Mouse (Mus musculus) MEL (cell line): ENCODE measurements at regions not wholly inside any gene's neighbourhood (a gene's known extent, or its start where the extent isn't known, plus 50 kb on each side); places are given as distances from the start of the nearest gene placed in this dataset.

Experiments used
- DNase-seq: peaks from one replicate; pipeline ENCODE4 v3.0.0; 2011; ENCODE audit warnings: low read depth, low spot score
- H3K27ac ChIP-seq: 2 replicates; pipeline ENCODE4 v1.5.1; 2012; ENCODE audit warnings: low read depth, mild to moderate bottlenecking, control low read depth, low read length, moderate library complexity; ENCODE audit not compliant: control insufficient read depth
- H3K27me3 ChIP-seq, 2 experiments: fragments of 150-350 bp in 1 of 2; sonication (generic) in 1 of 2; 2 replicates each; pipeline ENCODE4 v1.6.1; 2012; ENCODE audit warnings: low read length in 2 of 2, mild to moderate bottlenecking in 2 of 2, improper control_type of control experiment in 1 of 2, moderate library complexity in 1 of 2; ENCODE audit not compliant: insufficient read depth in 2 of 2, control insufficient read depth in 1 of 2
- H3K36me3 ChIP-seq, 2 experiments: 2 replicates each; pipeline ENCODE4 v1.6.1; 2012 to 2014; ENCODE audit warnings: low read length in 2 of 2, improper control_type of control experiment in 1 of 2, inconsistent platforms in 1 of 2, mild to moderate bottlenecking in 1 of 2; ENCODE audit not compliant: insufficient read depth in 2 of 2, control insufficient read depth in 1 of 2
- H3K4me1 ChIP-seq, 2 experiments: fragments of 150-350 bp in 1 of 2; sonication (generic) in 1 of 2; 2 replicates each; pipeline ENCODE4 v1.6.1; 2012; ENCODE audit warnings: low read length in 2 of 2, improper control_type of control experiment in 1 of 2, mild to moderate bottlenecking in 1 of 2; ENCODE audit not compliant: insufficient read depth in 2 of 2, control insufficient read depth in 1 of 2
- H3K4me3 ChIP-seq, 2 experiments: fragments of 150-350 bp in 1 of 2; sonication (generic) in 1 of 2; 2 replicates each; pipeline ENCODE4 v1.5.1; 2012; ENCODE audit warnings: low read depth in 2 of 2, low read length in 2 of 2, mild to moderate bottlenecking in 2 of 2, moderate library complexity in 2 of 2, control low read depth in 1 of 2, improper control_type of control experiment in 1 of 2; ENCODE audit not compliant: control insufficient read depth in 1 of 2, insufficient read depth in 1 of 2
- H3K79me2 ChIP-seq: 2 replicates; pipeline ENCODE4 v1.6.1; 2012; ENCODE audit warnings: mild to moderate bottlenecking, low read length, moderate library complexity; ENCODE audit not compliant: control insufficient read depth, poor library complexity, insufficient read depth
- H3K9ac ChIP-seq: 2 replicates; pipeline ENCODE4 v1.6.1; 2012; ENCODE audit warnings: low read depth, mild to moderate bottlenecking, control low read depth, low read length, moderate library complexity; ENCODE audit not compliant: control insufficient read depth, poor library complexity, severe bottlenecking
- H3K9me3 ChIP-seq: fragments of 150-350 bp; sonication (generic); replicated peaks from 2 replicates; pipeline ENCODE4 v1.6.1; 2012; ENCODE audit warnings: mild to moderate bottlenecking, low read length, improper control_type of control experiment, moderate library complexity; ENCODE audit not compliant: insufficient read depth
- BHLHE40 ChIP-seq: IDR thresholded peaks from 2 replicates; pipeline ENCODE4 v1.6.1; 2012; ENCODE audit warnings: low read depth, mild to moderate bottlenecking, inconsistent platforms, low read length, improper control_type of control experiment, borderline replicate concordance
- ELF1 ChIP-seq: IDR thresholded peaks from 2 replicates; pipeline ENCODE4 v1.6.1; 2014; ENCODE audit warnings: low read depth, mild to moderate bottlenecking, inconsistent platforms, low read length, improper control_type of control experiment, moderate library complexity
- EP300 ChIP-seq, 2 experiments: IDR thresholded peaks; 2 replicates each; pipeline ENCODE4 v1.6.1; 2011; ENCODE audit warnings: improper control_type of control experiment in 2 of 2, low read length in 2 of 2, low read depth in 1 of 2, mild to moderate bottlenecking in 1 of 2
- ETS1 ChIP-seq: IDR thresholded peaks from 2 replicates; pipeline ENCODE4 v1.6.1; 2012; ENCODE audit warnings: low read depth, mild to moderate bottlenecking, inconsistent platforms, low read length, improper control_type of control experiment, moderate library complexity
- GATA1 ChIP-seq: IDR thresholded peaks from 2 replicates; pipeline ENCODE4 v1.6.1; 2011; ENCODE audit warnings: low read depth, low read length, improper control_type of control experiment
- HCFC1 ChIP-seq: IDR thresholded peaks from 2 replicates; pipeline ENCODE4 v1.6.1; 2012; ENCODE audit warnings: low read depth, mild to moderate bottlenecking, inconsistent platforms, low read length, improper control_type of control experiment, moderate library complexity
- KAT2A ChIP-seq: conservative IDR thresholded peaks from 2 replicates; pipeline ENCODE4 v1.6.1; 2012; ENCODE audit warnings: low read depth, low read length, improper control_type of control experiment, inconsistent platforms
- MAFK ChIP-seq: IDR thresholded peaks from 2 replicates; pipeline ENCODE4 v1.6.1; 2011; ENCODE audit warnings: low read depth, mild to moderate bottlenecking, low read length, improper control_type of control experiment, borderline replicate concordance
- MAZ ChIP-seq: IDR thresholded peaks from 2 replicates; pipeline ENCODE4 v1.6.1; 2012; ENCODE audit warnings: low read depth, mild to moderate bottlenecking, inconsistent platforms, low read length, improper control_type of control experiment
- MYB ChIP-seq: IDR thresholded peaks from 2 replicates; pipeline ENCODE4 v1.6.1; 2011; ENCODE audit warnings: mild to moderate bottlenecking, low read depth, low read length, improper control_type of control experiment
- NELFE ChIP-seq: IDR thresholded peaks from 2 replicates; pipeline ENCODE4 v1.6.1; 2011; ENCODE audit warnings: low read depth, low read length, improper control_type of control experiment
- POLR2AphosphoS5 ChIP-seq: IDR thresholded peaks from 2 replicates; pipeline ENCODE4 v1.6.1; 2012; ENCODE audit warnings: low read depth, borderline replicate concordance, mild to moderate bottlenecking, inconsistent platforms, low read length, moderate library complexity, mixed read lengths
- RCOR1 ChIP-seq: IDR thresholded peaks from 2 replicates; pipeline ENCODE4 v1.6.1; 2012; ENCODE audit warnings: low read depth, mild to moderate bottlenecking, inconsistent platforms, low read length, improper control_type of control experiment
- SIN3A ChIP-seq: IDR thresholded peaks from 2 replicates; pipeline ENCODE4 v1.6.1; 2012; ENCODE audit warnings: low read length, improper control_type of control experiment, inconsistent platforms
- SMC3 ChIP-seq: IDR thresholded peaks from 2 replicates; pipeline ENCODE4 v1.6.1; 2011; ENCODE audit warnings: low read depth, low read length, improper control_type of control experiment
- TCF12 ChIP-seq: IDR thresholded peaks from 2 replicates; pipeline ENCODE4 v1.6.1; 2014; ENCODE audit warnings: low read depth, mild to moderate bottlenecking, inconsistent platforms, low read length, improper control_type of control experiment, moderate library complexity
- USF2 ChIP-seq, 2 experiments: IDR thresholded peaks; 2 replicates each; pipeline ENCODE4 v1.6.1; 2011 to 2012; ENCODE audit warnings: improper control_type of control experiment in 2 of 2, low read length in 2 of 2, borderline replicate concordance in 1 of 2, inconsistent platforms in 1 of 2, low read depth in 1 of 2, mild to moderate bottlenecking in 1 of 2; ENCODE audit not compliant: insufficient read depth in 1 of 2
- ZC3H11A ChIP-seq: IDR thresholded peaks from 2 replicates; pipeline ENCODE4 v1.6.1; 2012; ENCODE audit warnings: low read depth, mild to moderate bottlenecking, inconsistent platforms, low read length, improper control_type of control experiment
- ZKSCAN1 ChIP-seq: IDR thresholded peaks from 2 replicates; pipeline ENCODE4 v1.6.1; 2012; ENCODE audit warnings: low read depth, mild to moderate bottlenecking, inconsistent platforms, low read length, improper control_type of control experiment, moderate library complexity

DNA sequence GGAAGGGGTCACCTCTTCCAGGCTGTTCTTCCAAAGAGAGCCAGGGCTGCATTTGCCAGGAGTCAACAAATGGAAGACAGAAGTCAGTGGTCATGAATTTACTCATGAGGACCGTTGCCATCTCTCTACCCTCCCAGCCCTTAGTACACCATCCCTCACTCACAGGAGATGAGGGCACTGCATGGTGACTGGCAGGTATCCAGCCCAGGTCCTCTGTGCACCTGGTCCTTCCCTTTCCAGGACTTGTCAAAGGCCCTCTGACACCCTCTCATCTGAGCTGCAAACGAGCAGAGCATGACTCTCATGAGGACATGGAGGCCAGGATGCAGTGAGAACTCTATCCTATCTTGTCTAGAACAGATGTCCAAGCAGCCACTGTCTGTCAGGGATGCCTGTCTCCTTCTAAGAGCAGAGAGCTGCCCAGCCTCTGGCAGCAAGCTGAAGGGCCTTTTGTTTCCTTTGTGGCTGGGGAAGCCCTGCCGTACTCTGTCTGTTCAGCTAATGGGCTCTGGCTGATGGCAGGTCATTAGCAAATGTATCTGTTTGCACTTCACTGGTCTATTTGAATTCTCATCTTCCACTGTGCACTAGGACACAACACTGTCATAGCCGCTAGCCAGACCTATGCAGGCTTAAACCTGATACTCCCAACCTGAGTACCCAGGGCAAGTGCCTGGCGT, 50.6 kb upstream of the Neurl1b start:
- Histone ChIP-seq H3K27me3 (no peaks in the 10 kb centered on the region), H3K27ac (no peak overlapping the region), H3K9me3 (no peaks in the 10 kb centered on the region), H3K4me3 (no peak overlapping the region), H3K4me1 (peaks cover 22 to 50% of the 10 kb centered on the region in 2 experiments), H3K79me2 (no peaks in the 10 kb centered on the region), H3K36me3 (peaks cover 0 to 30% of the 10 kb centered on the region in 2 experiments; a peak in 2 of 4 replicates), H3K9ac (no peak overlapping the region)
- peak; percentile 14 for DNase-seq
- TF ChIP-seq HCFC1 (no peak), MYB (no peak), NELFE (no peak), ETS1 (no peak), BHLHE40 (no peak), MAZ (no peak), ZC3H11A (no peak), EP300 (IDR thresholded peaks at IDR 0.05; ENCODE audit: low read depth in 1 of 2, low read length in 2 of 2) (no peak), KAT2A (no peak), RCOR1 (no peak), POLR2AphosphoS5 (no peak), USF2 (IDR thresholded peaks at IDR 0.05; ENCODE audit: borderline replicate concordance in 1 of 2, insufficient read depth in 1 of 2, low read depth in 1 of 2, low read length in 2 of 2) (no peak), MAFK (no peak), SMC3 (no peak), ELF1 (no peak), GATA1 (no peak), SIN3A (no peak), TCF12 (no peak), ZKSCAN1 (no peak)
